Mouse (Mus musculus) midbrain, postnatal 0 days (tissue): Measurements from ENCODE around the gene Tmem143. TPM values are rescaled to one million over a fixed set of nuclear protein-coding genes. Genes with fewer than 3 reads are reported as not detected.
A peak's percentile ranks its signal among the peaks of the same experiment; 100 is the strongest.

Source experiments
- ATAC-seq: fragments of 200-750 bp; cut with Nextera tagmentation; 2 replicates; pipeline ENCODE4 v1.8.0; 2017; ENCODE audit warnings: moderate number of reproducible peaks, mild to moderate bottlenecking, moderate TSS enrichment, moderate library complexity; ENCODE audit not compliant: low FRiP score
- DNase-seq: peaks from one replicate; pipeline ENCODE4 v3.0.0-alpha.2; 2015; ENCODE audit warnings: low spot score
- H3K27ac ChIP-seq: fragments of 300-500 bp; sonication (generic); 2 replicates; pipeline ENCODE4 v1.5.1; 2014; ENCODE audit warnings: low read depth, mild to moderate bottlenecking, low read length, mixed read lengths
- H3K27me3 ChIP-seq: fragments of 300-500 bp; sonication (generic); 2 replicates; pipeline ENCODE4 v1.6.1; 2014; ENCODE audit warnings: low read length, control low read depth, mixed read lengths; ENCODE audit not compliant: insufficient read depth
- H3K36me3 ChIP-seq: fragments of 300-500 bp; sonication (generic); 2 replicates; pipeline ENCODE4 v1.6.1; 2014; ENCODE audit warnings: low read length, control low read depth, mixed read lengths; ENCODE audit not compliant: insufficient read depth
- H3K4me1 ChIP-seq: fragments of 300-500 bp; sonication (generic); 2 replicates; pipeline ENCODE4 v1.6.1; 2014; ENCODE audit warnings: mild to moderate bottlenecking, control low read depth, antibody characterized with exemption, low read length, mixed read lengths; ENCODE audit not compliant: insufficient read depth
- H3K4me2 ChIP-seq: fragments of 300-500 bp; sonication (generic); 2 replicates; pipeline ENCODE4 v1.6.1; 2014; ENCODE audit warnings: low read depth, mild to moderate bottlenecking, low read length, mixed read lengths; ENCODE audit not compliant: poor library complexity, severe bottlenecking
- H3K4me3 ChIP-seq: fragments of 300-500 bp; sonication (generic); 2 replicates; pipeline ENCODE4 v1.5.1; 2014; ENCODE audit warnings: low read depth, mild to moderate bottlenecking, low read length, moderate library complexity
- H3K9ac ChIP-seq: fragments of 300-500 bp; sonication (generic); replicated peaks from 2 replicates; pipeline ENCODE4 v1.6.1; 2014; ENCODE audit warnings: mild to moderate bottlenecking, low read length, moderate library complexity, mixed read lengths; ENCODE audit not compliant: poor library complexity, severe bottlenecking
- H3K9me3 ChIP-seq: fragments of 300-500 bp; sonication (generic); 2 replicates; pipeline ENCODE4 v1.6.1; 2016; ENCODE audit warnings: low read length, control low read depth
- CTCF ChIP-seq: IDR thresholded peaks from 2 replicates; pipeline ENCODE4 v1.5.1; 2016; ENCODE audit warnings: antibody characterized with exemption, mild to moderate bottlenecking
- WGBS: fragments of 180-500 bp; shearing (Covaris S2); extraction: QIAGEN DNeasy Blood & Tissue Kit; methylation state at CpG from one replicate; pipeline ENCODE4 v1.1.7; 2014; 5-methylcytosine and 5-hydroxymethylcytosine counted together
- polyA plus RNA-seq: library from polyadenylated mRNA; unstranded; fragments of >200 nt; fragmentation: Nextera tagmentation; extraction: Ambion mirVana; gene quantifications from 2 replicates; pipeline ENCODE4 v1.2.1, GENCODE M21; 2015
- total RNA-seq: library from RNA; depleted of rRNA; stranded (reverse); fragments of >200 nt; gene quantifications from 2 replicates; pipeline ENCODE4 v1.2.3, GENCODE M21; 2014

Tmem143 gene
- total and polyA plus RNA-seq, 2 experiments from 2014 or later, result 5.6 to 41.6 TPM

- H3K4me1 ChIP-seq, result peaks cover 11% of the 10 kb centered on the region; the same call in 1 of the 2 replicates
- peak overlapping the region; percentile 48 for H3K9ac ChIP-seq
- H3K4me2 ChIP-seq, result peak overlapping the region; percentile 53
- ATAC-seq, result peak; percentile 2; the same call in 1 of the 2 replicates
- WGBS, result 35% methylated on average over 13 of the region's 13 CpGs
- no peak for DNase-seq
- no peaks in the 10 kb centered on the region for H3K9me3 ChIP-seq
- H3K4me3 ChIP-seq, result peak overlapping the region; percentile 26; the same call in 1 of the 2 replicates
- peak overlapping the region; percentile 83 for H3K27ac ChIP-seq
- H3K27me3 ChIP-seq, result no peaks in the 10 kb centered on the region
- TF ChIP-seq CTCF, result no peak
- H3K36me3 ChIP-seq, result peaks cover 2% of the 10 kb centered on the region; the same call in 1 of the 2 replicates
These were observed 20.4 kb downstream of the Tmem143 start for GRCm38 (mm10) chr7:45917004-45917704.

GRCm38 (mm10) chr7:45917926-45918325, 21.2 kb downstream of the Tmem143 start:
- WGBS, result 88% methylated on average over 15 of the region's 15 CpGs
- H3K27me3 ChIP-seq, result no peaks in the 10 kb centered on the region
- H3K27ac ChIP-seq, result 0 out of 2 replicates have a peak overlapping the region, but pooled peaks have one; percentile 83
- no peak overlapping the region for H3K4me3 ChIP-seq
- no peak for ATAC-seq
- no peak overlapping the region for H3K4me2 ChIP-seq
- DNase-seq, result no peak
- H3K36me3 ChIP-seq, result peaks cover 2% of the 10 kb centered on the region; the same call in 1 of the 2 replicates
- H3K9ac ChIP-seq, result no peak overlapping the region
- no peaks in the 10 kb centered on the region for H3K9me3 ChIP-seq
- TF ChIP-seq CTCF, result no peak
- H3K4me1 ChIP-seq, result peaks cover 11% of the 10 kb centered on the region

- 52% methylated on average over 14 of the region's 14 CpGs for WGBS
- H3K4me2 ChIP-seq, result no peak overlapping the region
- peaks cover 12% of the 10 kb centered on the region for H3K4me1 ChIP-seq
- no peaks in the 10 kb centered on the region for H3K9me3 ChIP-seq
- ATAC-seq (no peak), DNase-seq (no peak)
- peak; percentile 39 for TF ChIP-seq CTCF
- H3K9ac ChIP-seq, result no peak overlapping the region
- H3K27ac ChIP-seq, result no peak overlapping the region
- no peaks in the 10 kb centered on the region for H3K36me3 ChIP-seq
- no peak overlapping the region for H3K4me3 ChIP-seq
- no peaks in the 10 kb centered on the region for H3K27me3 ChIP-seq
These were observed 22.4 kb downstream of the Tmem143 start for GRCm38 (mm10) chr7:45919083-45919671.

GRCm38 (mm10) chr7:45919761-45920160, 23.0 kb downstream of the Tmem143 start:
- no peak for ATAC-seq

GRCm38 (mm10) chr7:45920583-45921241, 24.0 kb downstream of the Tmem143 start:
- DNase-seq (no peak), ATAC-seq (no peak)
- 56% methylated on average over 9 of the region's 9 CpGs for WGBS
- peaks cover 14% of the 10 kb centered on the region for H3K4me1 ChIP-seq
- peak overlapping the region; percentile 10; the same call in 1 of the 2 replicates for H3K4me2 ChIP-seq
- H3K27me3 ChIP-seq, result no peaks in the 10 kb centered on the region
- H3K4me3 ChIP-seq, result peak overlapping the region; percentile 10; the same call in 1 of the 2 replicates
- H3K9me3 ChIP-seq, result no peaks in the 10 kb centered on the region
- no peaks in the 10 kb centered on the region for H3K36me3 ChIP-seq
- TF ChIP-seq CTCF, result no peak
- H3K27ac ChIP-seq, result no peak overlapping the region
- H3K9ac ChIP-seq, result no peak overlapping the region

More at GRCm38 (mm10) chr7:45919761-45920160, 23.0 kb downstream of the Tmem143 start:
- H3K9me3 ChIP-seq, result no peaks in the 10 kb centered on the region
- no peak for DNase-seq
- H3K27ac ChIP-seq, result no peak overlapping the region
- no peak overlapping the region for H3K9ac ChIP-seq
- WGBS, result 77% methylated on average over 4 of the region's 4 CpGs
- H3K4me3 ChIP-seq, result no peak overlapping the region
- H3K4me1 ChIP-seq, result peaks cover 14% of the 10 kb centered on the region
- no peaks in the 10 kb centered on the region for H3K27me3 ChIP-seq
- no peaks in the 10 kb centered on the region for H3K36me3 ChIP-seq
- H3K4me2 ChIP-seq, result no peak overlapping the region
- TF ChIP-seq CTCF, result no peak
